Mouse (Mus musculus) lung, postnatal 25 days (tissue): ENCODE data around the gene Mbl2.
"Not testable (repeated sequence)": the region's sequence is repeated elsewhere in the genome, so short reads cannot be mapped to it uniquely, and the experiment has no call there.

ENCODE experiments used
- DNase-seq: peaks from one replicate; pipeline ENCODE4 v3.0.0; 2022; ENCODE audit warnings: low spot score

The Mbl2 gene

DNA sequence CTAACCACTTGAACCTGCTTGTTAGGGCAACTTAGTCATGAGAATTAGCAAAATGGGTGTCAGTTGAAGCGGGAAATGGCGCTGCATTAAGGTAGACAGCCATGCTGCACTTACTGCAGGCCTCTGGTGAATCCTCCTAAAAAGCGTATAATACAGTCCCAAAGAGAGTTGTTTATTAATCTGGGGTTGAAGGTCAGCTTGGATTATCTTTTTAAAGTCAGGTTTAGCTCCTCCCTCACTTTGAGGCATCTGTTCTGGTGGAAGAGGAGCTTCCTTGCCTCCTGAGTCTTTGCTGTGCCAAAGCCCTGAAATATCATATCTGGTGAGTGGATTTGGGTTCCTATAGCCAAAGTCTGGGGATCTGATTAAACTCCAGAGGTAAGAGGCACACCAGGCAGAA lies at the start of gene Mbl2:
Gene Mbl2 (plus strand): TSS at position 252 of the 400 bp plus-strand sequence.
- DNase-seq = no peak

DNA sequence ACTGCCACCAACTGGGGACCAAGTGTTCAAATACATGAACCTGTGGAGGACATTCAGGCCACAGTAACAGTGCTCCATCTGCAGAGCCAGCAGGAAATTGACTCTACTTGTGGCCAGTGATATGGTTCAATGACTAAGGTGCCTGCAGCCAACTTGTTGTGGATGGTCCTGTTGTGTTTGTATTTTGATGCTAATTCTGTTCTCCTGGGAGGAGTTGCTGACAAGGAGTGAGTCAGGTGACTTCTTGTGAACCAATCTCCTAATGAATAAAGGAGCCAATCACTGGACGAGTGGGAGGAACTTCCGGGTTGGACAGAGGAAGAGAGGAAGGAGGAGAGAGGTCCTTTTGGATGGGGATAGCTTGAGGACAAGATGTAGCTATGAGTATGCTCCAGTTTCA lies 47.2 kb upstream of the Mbl2 start:
- DNase-seq = no peak

DNA sequence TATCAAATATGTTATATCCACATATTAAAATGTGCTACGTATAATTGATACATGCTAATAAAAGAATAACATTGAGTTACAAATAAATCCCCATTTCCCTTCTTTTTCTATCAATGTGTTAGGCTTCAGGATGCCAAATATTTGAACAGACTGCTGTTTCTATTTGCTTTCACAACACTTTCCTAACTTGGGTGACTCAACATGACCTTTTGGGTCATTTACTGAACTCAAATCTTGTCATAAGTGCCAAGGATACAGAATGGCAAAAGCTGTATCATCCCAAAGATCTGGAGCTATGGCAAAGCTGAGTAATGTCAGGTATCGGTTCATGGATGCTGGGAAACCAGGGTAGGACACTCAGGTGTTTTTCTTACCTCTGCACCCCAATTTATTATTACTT lies 45.5 kb upstream of the Mbl2 start:
- no peak for DNase-seq

DNA sequence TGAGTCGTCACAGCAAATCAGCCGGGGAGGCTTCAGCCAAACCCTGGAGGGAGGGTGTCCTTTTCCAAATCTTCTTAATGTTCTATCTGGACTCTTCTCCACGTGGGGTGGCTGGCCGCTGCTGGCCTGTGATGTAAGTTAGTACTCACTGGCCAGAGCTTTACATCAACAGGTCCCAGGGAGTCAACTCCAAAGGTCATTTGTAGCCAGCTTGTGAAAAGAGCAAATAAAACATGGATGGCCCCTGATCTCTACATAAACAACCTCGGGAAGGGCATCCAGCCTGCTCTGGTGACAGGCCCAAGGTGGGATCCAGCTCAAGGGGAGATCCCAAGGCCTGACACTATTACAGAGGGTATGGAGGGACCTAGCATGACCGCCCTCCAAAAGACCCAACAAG lies 37.7 kb upstream of the Mbl2 start:
- DNase-seq = no peak

DNA sequence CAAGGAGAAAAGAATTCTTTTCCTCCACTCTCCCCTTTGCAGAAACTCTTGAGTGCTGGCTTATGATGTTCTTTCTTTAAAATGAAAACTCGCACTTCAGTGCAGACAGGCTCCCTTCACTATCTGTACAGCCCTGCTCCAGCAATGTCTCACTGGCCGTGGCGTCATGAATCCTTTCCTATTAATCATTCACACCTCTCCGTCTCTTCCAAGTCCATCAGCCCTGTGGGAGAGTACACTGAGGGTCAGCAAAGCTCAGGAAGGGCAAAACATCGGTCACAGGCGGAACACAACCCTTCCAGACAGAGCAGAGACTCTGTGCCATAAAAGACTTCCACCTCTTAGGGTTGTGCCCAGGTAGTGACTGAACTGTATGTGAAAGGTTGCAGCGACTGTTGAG lies 30.6 kb upstream of the Mbl2 start:
- DNase-seq = no peak

DNA sequence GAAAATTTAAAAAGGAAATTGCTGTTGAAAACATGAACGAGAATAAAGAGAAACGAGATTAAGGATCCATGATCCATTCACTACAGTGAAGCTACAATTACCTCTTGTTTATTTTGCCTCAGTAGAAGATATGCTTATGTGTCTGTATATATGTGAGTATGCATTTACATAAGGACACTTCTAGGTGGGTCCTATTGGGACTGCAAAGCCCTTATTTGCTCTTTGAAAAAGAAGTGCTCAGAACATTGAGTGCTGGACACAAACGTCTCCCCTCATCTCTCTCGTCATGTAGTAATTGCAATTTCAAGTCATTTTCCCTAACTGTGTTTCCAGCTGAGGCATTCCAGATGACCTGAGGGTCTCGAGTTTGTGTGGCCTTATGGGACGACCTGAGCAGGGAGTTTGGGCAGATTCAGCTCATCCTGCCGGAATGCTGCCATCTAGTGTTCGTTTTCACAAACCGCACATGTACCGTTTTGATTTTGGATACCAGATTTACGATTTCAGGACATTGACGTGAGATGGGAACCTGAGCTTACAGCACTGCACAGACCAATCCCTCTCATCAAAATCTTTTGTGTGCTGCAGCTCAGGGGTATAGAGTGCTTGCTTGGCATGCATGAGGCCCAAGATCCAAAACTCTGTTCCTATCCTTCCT lies 27.5 kb upstream of the Mbl2 start:
- DNase-seq = peak; percentile 7

DNA sequence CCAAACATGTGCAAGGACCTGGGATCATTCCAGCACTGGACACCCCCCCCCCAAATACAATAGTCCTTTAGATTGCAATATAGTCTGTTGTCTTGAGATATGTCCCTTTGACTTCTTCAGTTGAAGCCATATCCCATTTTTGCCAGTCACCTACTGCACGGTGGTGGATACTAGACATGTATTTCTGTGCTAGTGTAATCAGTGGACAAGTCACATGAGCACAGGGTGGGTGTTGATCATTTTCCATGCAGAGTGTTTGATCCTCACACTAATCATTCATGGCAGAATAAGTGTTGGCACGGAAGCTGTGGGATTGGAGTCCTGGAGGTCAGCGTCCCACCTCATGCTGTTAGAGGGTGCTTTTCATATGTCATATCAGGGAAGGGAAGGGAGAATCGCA lies 26.9 kb upstream of the Mbl2 start:
- DNase-seq = no peak

DNA sequence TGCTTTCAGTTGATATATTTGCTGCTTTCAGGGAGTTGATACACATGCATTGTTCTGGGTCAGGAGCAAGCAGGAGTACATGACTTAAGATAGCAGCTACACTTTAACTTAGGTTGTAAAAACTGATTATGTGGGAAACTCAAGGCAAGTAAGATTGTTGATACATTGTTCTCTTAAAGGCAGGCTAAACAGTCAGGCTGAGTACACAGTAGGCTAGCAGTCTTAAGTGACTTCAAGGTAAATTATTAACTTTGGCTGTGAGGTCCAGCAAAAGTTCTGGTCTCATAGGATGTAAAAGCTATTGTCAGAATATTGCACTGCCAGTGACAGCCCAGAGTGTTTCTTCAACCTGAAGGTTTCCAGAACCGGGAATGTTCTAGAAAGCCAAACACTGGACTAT lies 25.8 kb upstream of the Mbl2 start:
- DNase-seq = no peak

DNA sequence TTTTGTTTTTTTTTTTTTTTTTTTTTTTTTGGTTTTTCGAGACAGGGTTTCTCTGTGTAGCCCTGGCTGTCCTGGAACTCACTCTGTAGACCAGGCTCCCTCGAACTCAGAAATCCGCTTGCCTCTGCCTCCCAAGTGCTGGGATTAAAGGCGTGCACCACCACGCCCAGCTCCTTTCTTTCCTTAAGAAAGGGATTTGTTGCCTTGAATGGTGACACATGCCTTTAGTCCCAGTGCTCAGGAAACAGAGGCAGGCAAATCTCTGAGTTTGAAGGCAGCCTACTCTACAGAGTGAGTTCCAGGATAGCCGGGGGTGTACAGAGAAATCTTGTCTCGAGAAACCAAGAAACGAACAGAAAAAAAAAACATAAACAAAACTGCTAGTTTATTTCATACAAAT lies 23.7 kb upstream of the Mbl2 start:
- DNase-seq = not testable (repeated sequence)

DNA sequence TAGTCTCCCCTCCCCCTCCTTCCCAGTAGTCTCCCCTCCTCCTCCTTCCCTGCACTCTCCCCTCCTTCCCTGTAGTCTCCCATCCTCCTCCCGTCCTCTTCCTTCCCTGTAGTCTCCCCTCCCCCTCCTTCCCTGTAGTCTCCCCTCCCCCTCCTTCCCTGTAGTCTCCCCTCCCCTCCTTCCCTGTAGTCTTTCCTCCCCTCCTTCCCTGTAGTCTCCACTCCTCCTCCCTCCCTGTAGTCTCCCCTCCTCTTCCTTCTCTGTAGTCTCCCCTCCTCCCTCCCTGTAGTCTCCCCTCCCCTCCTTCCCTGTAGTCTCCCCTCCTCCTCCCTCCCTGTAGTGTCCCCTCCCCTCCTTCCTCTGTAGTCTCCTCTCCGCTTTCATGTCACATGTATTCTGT lies 18.7 kb upstream of the Mbl2 start:
- DNase-seq = no peak

DNA sequence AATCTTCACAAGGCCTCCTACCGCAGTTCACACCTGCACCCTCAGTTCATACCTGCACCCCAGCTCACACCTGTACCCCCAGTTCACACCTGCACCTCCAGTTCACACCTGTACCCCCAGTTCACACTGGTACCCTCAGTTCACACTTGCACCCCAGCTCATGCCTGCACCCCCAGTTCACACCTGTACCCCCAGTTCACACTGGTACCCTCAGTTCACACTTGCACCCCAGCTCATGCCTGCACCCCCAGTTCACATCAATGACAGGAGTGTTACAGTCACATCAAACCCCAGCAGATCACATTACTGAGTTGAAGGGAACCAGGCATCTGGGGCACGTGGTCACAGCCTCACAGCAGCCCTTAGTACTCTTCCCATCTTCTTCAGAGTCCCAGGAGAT lies 17.0 kb upstream of the Mbl2 start:
- DNase-seq = not testable (repeated sequence)

DNA sequence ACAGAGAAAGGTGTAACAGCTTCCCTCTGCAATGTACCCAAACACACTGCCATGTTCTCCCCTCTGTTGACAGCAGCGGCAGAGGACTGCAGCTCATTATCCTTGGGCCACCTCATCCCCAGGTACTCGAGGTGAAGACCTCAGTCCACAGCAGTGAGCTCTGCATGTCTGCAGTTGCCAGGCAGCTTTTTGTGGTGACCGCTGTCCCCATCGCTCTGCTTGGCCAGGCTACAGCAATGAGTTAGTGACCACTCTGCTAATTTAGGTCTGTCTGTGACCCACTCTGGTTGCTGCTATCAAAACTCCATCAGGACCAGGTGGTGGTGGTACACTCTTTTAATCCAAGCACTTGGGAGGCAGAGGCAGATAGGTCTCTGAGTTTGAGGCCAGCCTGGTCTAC lies 16.6 kb upstream of the Mbl2 start:
- no peak for DNase-seq

DNA sequence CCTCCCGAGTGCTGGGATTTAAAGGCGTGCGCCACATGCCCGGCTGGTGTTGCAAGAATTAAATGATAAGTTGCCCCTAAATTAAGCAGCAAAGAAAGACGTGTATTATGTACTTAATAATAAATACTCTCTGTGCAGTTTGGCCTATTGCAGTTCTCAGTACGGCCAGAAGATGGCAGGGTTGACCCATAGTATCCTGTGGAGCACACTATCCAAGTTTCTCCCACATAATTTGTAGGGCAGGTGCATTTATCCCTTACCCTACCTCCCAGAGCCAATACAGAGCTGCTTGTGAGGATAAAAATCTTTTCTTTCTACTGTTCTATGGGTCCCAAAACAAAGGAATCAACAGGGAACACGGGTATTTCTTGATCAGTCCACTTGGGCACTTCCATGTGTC lies 15.4 kb upstream of the Mbl2 start:
- peak; percentile 31 for DNase-seq

DNA sequence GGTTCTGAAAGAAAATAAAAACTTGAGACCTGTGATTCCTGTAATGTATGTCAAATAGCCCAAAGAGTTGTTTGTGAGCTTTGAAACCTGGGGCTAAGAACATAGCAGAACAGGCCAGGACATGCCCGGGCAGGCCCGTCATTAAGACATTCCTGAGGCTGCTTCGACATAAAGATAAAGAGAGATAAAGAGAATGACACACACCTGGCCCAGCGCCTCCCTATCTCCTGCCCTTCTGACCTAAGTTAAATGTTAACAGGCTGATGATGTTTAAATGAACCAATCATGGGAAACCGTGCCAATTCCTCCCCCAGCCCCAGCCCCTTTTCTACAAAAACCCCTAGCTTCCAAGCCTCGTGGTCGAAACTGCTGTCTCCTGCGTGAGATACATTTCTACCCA lies 10.1 kb upstream of the Mbl2 start:
- not testable (repeated sequence) for DNase-seq

DNA sequence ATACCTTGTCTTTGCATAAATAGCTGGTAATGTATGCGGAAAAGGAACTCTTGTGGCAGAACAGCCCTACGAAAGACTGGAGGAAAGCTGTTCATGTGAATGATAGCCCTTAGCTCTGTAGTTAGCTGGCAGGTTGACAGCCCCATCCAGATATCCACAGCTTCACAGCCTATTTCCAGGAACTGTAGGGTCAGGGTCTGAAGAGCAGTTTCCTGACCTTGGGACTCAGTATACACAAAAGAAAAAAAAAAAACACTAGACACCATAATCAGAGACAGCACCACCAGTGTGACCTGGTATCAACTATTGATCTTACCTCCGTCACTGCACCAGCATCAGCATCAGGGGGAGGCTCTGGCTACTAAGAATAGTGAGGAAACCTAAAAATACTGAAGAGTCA lies 3.3 kb upstream of the Mbl2 start:
- no peak for DNase-seq

DNA sequence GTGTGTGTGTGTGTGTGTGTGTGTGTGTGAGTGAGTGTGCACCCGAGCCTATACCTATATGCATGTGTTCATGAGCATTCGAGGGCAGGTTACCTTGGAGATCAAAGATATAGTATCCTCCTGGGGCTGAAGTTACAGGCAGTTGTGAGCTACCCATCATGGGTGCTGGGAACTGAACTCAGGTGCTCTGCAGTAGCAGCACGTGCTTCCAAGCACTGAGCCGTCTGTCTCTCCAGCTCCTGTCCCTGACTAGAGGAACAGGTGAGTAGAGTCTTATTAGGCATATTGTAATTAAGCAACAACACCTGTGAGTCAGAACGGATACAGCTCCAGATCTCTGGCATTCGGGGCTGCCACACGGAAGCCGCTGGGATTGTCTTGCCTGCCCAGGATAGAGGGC lies 1.7 kb downstream of the Mbl2 start:
- no peak for DNase-seq

DNA sequence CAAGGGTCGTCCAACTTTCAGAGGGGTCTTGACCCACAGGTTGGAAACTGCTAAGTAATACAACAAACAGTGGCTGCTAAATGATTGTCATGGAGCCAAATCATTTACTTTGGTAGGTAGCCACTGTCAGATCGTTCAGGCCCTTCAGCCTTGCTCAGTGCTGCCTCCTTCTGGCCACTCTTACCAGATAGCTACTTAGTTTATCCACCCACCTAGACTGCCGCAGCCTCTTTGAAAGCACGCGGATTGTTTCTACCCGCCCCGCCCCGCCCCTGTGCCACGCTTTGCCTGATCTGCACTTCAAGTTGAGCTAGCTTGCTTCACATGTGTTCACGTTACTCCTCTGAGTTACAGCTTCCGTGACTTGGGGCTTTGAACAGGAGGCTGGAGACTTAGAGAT lies 14.6 kb downstream of the Mbl2 start:
- DNase-seq = peak; percentile 5

DNA sequence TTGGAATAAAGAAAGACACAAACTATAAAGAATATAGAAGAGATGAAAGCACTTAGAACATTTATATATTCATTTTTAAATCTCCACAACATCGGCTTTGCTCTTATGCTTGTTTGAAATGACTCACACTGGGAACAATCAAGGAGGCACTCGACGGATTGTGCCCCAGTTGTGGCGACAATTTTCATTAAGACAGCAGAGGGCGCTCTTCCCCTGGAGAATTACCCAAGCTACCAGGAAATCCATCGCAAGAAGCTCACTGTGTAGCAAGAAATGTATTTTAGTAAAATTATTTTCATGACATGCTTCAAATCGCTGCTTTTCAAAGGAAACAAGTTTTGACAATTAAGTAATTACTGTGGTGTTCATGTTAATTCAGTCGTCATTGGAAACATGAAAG lies 16.1 kb downstream of the Mbl2 start:
- DNase-seq = peak; percentile 66

DNA sequence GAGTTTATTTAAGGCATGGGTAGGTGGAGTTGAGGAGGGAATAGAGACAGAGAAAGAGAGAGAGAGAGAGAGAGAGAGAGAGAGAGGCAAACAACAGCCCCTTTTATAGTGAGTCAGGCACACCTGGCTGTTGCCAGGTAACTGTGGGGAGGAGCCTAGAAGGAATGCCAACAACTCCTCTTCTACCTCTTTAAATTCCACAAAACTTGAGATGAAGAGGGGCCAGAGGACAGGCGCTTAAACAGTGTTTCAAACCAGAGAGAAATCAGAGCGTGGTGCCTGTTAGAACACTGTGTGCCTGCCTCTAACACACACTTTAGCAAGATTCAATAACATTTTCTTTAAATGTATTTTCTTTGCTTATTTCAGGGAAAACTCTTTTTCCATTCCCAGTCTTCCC lies 19.5 kb downstream of the Mbl2 start:
- DNase-seq = peak; percentile 51

DNA sequence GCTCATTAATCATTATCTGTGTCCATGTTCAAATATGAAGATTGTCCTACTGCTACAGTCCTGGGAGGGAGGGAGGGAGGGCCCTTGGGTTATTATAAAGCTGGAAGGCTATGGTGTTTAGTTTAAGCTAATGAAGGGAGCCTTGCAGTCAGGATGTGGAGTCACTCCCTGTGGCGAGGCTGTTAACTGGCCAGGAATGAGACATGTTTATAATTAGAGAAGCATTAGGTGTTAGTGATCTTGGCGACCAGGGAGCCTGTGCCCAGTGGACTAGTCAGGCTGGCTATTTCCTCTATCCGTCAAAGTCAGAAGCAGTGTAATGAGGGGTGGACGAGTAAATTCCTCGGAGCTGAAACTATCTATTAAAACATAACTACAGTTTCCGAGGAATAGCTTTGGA lies 23.6 kb downstream of the Mbl2 start:
- DNase-seq = no peak

DNA sequence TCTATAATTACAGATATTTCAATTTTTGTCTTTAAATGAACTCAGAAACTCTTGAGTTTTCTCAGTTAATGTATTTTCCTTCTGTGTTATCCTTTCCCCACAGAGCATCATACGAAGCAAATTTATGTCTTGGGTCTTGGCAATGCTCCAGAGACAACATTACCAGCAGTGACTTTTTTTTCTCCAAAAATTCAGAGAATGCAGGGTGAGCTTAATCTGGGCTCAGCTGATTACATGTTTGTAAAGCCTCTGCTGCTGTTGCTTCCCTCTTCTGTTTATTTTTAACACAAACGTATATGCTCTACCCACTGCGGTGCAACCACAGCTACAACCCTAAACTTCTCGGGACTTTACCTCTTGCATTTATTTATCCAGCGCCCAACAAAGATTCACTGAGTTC lies 48.4 kb downstream of the Mbl2 start:
- no peak for DNase-seq

DNA sequence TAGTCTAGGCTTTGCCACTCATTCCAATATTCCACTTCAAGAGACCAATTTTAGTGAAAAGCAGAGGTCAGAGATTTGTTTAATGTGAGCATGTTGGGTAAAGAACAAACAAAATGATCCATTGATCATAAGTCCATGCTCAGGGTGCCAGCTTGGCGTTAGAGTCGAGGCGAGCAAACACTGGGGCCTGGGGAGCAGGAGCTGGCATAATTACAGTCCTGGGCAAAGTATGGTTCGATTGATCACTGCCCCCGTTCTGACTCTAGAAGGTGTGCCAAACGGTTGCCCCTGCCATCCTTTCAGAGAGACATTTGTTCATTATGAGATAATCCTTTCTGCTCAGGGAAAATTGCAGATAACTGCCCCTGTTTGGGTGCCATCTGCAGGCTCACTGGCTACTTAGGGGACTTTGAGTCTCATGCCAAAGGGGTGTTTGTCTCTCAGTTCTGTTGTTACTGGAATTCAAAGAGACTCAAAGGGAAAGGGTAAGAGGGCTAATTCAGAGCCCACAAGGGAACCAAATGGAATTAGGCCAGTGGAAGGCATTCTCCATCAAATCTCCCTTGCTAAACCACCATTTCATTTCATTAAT lies 55.3 kb downstream of the Mbl2 start:
- DNase-seq = no peak
